Mouse (Mus musculus) ES-E14 (cell line): ENCODE measurements at regions not wholly inside any gene's neighbourhood (a gene's known extent, or its start where the extent isn't known, plus 50 kb on each side); places are given as distances from the start of the nearest gene placed in this dataset.

Experiments
- CHD2 ChIP-seq: IDR thresholded peaks from 2 replicates; pipeline ENCODE4 v1.6.1; 2014; ENCODE audit warnings: mild to moderate bottlenecking, low read depth, low read length, inconsistent platforms
- HCFC1 ChIP-seq: IDR thresholded peaks from 2 replicates; pipeline ENCODE4 v1.6.1; 2012; ENCODE audit warnings: low read length, inconsistent platforms, borderline replicate concordance; ENCODE audit not compliant: insufficient read depth
- MAFK ChIP-seq: IDR thresholded peaks from 2 replicates; pipeline ENCODE4 v1.6.1; 2014; ENCODE audit warnings: mild to moderate bottlenecking, low read depth, low read length, inconsistent platforms; ENCODE audit not compliant: insufficient read depth
- ZC3H11A ChIP-seq: IDR thresholded peaks from 2 replicates; pipeline ENCODE4 v1.6.1; 2012; ENCODE audit warnings: low read depth, mild to moderate bottlenecking, inconsistent platforms, low read length, borderline replicate concordance
- ZNF384 ChIP-seq: IDR thresholded peaks from 2 replicates; pipeline ENCODE4 v1.6.1; 2012; ENCODE audit warnings: low read depth, low read length, inconsistent platforms

DNA sequence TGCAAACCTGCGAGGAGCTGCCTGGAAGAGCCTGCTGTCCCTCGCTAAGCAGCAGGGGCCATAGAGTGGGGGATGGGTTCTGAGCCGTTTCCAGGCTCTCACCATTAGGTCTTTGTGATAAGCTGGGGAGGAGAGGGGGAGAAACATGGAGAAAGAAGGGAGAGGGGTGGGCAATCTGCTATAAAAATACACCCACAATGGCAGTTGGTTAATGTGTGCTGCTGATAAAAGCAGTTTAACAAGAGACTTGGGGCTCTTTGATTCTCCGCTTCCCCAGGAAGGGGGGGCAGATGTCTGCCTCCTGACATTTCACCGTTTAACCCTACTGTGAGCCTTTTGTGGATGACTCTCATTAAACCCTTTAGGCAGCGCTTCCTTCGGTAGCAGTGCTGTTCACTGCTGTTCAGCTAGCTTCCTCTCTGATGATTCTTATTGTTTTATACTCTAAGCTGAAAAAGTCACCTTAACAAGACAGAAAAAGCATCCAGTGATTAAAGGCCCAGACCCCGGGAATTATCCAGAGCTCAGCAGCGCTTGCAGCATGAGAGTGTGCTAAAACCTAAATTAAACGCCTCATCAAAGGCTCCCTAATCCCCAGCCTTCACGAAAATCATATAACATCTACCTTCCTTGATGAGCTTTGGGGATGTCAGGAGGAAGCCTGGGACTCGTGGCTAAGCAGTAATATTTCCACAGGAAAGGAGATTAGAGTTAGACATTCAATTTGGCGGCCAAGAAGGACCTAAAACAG lies 122.6 kb downstream of the Cd55b start:
- TF ChIP-seq MAFK, result no peak
- no peak for TF ChIP-seq ZNF384
- no peak for TF ChIP-seq ZC3H11A
- TF ChIP-seq CHD2, result no peak
- TF ChIP-seq HCFC1, result no peak
